Mouse (Mus musculus): ENCODE results near the gene Sec22b. TPM values are rescaled to one million over a fixed set of nuclear protein-coding genes. Genes with fewer than 3 reads are reported as not detected.

Gene Sec22b
- polyA plus RNA-seq, 1 experiment from 2014 or later, result 138 TPM

GRCm38 (mm10) chr3:97868024-97868689 lies 32.8 kb upstream of the Sec22b start:
- DNase-seq (ENCODE audit: low spot score) (peak; percentile 60), ATAC-seq (ENCODE audit: insufficient read depth, low FRiP score, low TSS enrichment) (peak; percentile 79)
- peak overlapping the region; percentile 81 for H3K4me2 ChIP-seq (ENCODE audit: low read depth)
- H3K4me3 ChIP-seq (ENCODE audit: low read depth, low read length), result peak overlapping the region; percentile 40
- H3K36me3 ChIP-seq (ENCODE audit: control insufficient read depth, insufficient read depth, low read length), result no peaks in the 10 kb centered on the region
- H3K9ac ChIP-seq (ENCODE audit: low read length), result peak overlapping the region; percentile 45
- H3K9me3 ChIP-seq (ENCODE audit: control insufficient read depth, low read length), result no peaks in the 10 kb centered on the region
- H3K27ac ChIP-seq (ENCODE audit: low read depth, low read length), result no peak overlapping the region
- H3K27me3 ChIP-seq (ENCODE audit: control insufficient read depth, insufficient read depth, low read length), result peaks cover 8% of the 10 kb centered on the region
- 4% methylated on average over 42 of the region's 42 CpGs for WGBS
- H3K4me1 ChIP-seq (ENCODE audit: control insufficient read depth, insufficient read depth, low read length), result peaks cover 5% of the 10 kb centered on the region; the same call in 1 of the 2 replicates

GRCm38 (mm10) chr3:97868733-97869132 lies 32.3 kb upstream of the Sec22b start:
- no peak overlapping the region for H3K4me3 ChIP-seq (ENCODE audit: low read depth, low read length)
- peaks cover 5% of the 10 kb centered on the region; the same call in 1 of the 2 replicates for H3K4me1 ChIP-seq (ENCODE audit: control insufficient read depth, insufficient read depth, low read length)
- H3K27me3 ChIP-seq (ENCODE audit: control insufficient read depth, insufficient read depth, low read length), result peaks cover 8% of the 10 kb centered on the region
- H3K27ac ChIP-seq (ENCODE audit: low read depth, low read length), result no peak overlapping the region
- no peaks in the 10 kb centered on the region for H3K36me3 ChIP-seq (ENCODE audit: control insufficient read depth, insufficient read depth, low read length)
- H3K9me3 ChIP-seq (ENCODE audit: control insufficient read depth, low read length), result no peaks in the 10 kb centered on the region
- H3K9ac ChIP-seq (ENCODE audit: low read length), result no peak overlapping the region
- ATAC-seq (ENCODE audit: insufficient read depth, low FRiP score, low TSS enrichment), result no peak
- no peak overlapping the region for H3K4me2 ChIP-seq (ENCODE audit: low read depth)
- no peak for DNase-seq (ENCODE audit: low spot score)
- WGBS, result 44% methylated on average over 5 of the region's 5 CpGs

- Histone ChIP-seq H3K9ac (ENCODE audit: low read length) (no peak overlapping the region), H3K4me1 (ENCODE audit: control insufficient read depth, insufficient read depth, low read length) (peaks cover 5% of the 10 kb centered on the region; the same call in 1 of the 2 replicates), H3K4me3 (ENCODE audit: low read depth, low read length) (no peak overlapping the region), H3K36me3 (ENCODE audit: control insufficient read depth, insufficient read depth, low read length) (no peaks in the 10 kb centered on the region), H3K27ac (ENCODE audit: low read depth, low read length) (no peak overlapping the region), H3K4me2 (ENCODE audit: low read depth) (no peak overlapping the region), H3K27me3 (ENCODE audit: control insufficient read depth, insufficient read depth, low read length) (peaks cover 8% of the 10 kb centered on the region), H3K9me3 (ENCODE audit: control insufficient read depth, low read length) (no peaks in the 10 kb centered on the region)
- ATAC-seq (ENCODE audit: insufficient read depth, low FRiP score, low TSS enrichment) (no peak), DNase-seq (ENCODE audit: low spot score) (no peak)
- 85% methylated on average over 4 of the region's 4 CpGs for WGBS
These were observed 31.3 kb upstream of the Sec22b start for GRCm38 (mm10) chr3:97869730-97870129.

DNA sequence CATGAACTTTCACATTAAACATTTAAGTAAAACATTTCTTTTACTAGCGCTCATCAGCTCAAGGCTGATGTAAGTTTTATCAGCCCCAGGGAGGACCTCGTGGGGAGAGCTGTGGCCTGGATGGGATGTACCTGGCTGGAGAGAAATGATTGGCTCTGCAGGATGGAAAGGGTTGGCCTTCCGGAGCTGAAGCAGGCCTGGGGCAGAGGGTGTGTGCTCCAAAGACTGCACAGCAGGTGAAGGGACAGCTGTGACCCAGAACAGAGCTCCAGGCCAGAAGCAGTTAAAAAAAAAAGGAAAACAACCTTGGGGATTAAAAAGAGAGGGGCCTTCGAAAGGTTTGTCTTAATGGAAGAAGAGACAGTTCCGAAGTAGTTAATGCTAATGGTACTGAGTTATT lies 26.2 kb upstream of the Sec22b start:
- H3K4me3 ChIP-seq (ENCODE audit: low read depth, low read length), result no peak overlapping the region
- H3K9ac ChIP-seq (ENCODE audit: low read length), result no peak overlapping the region
- no peak overlapping the region for H3K27ac ChIP-seq (ENCODE audit: low read depth, low read length)
- H3K4me2 ChIP-seq (ENCODE audit: low read depth), result no peak overlapping the region
- DNase-seq (ENCODE audit: low spot score) (no peak), ATAC-seq (ENCODE audit: insufficient read depth, low FRiP score, low TSS enrichment) (no peak)
- H3K27me3 ChIP-seq (ENCODE audit: control insufficient read depth, insufficient read depth, low read length), result no peaks in the 10 kb centered on the region
- WGBS, result 29% methylated on average over 5 of the region's 5 CpGs
- no peaks in the 10 kb centered on the region for H3K36me3 ChIP-seq (ENCODE audit: control insufficient read depth, insufficient read depth, low read length)
- H3K4me1 ChIP-seq (ENCODE audit: control insufficient read depth, insufficient read depth, low read length), result peaks cover 4% of the 10 kb centered on the region; the same call in 1 of the 2 replicates
- no peaks in the 10 kb centered on the region for H3K9me3 ChIP-seq (ENCODE audit: control insufficient read depth, low read length)

GRCm38 (mm10) chr3:97876259-97876658 lies 24.7 kb upstream of the Sec22b start:
- no peak overlapping the region for H3K9ac ChIP-seq (ENCODE audit: low read length)
- H3K36me3 ChIP-seq (ENCODE audit: control insufficient read depth, insufficient read depth, low read length), result no peaks in the 10 kb centered on the region
- H3K27me3 ChIP-seq (ENCODE audit: control insufficient read depth, insufficient read depth, low read length), result no peaks in the 10 kb centered on the region
- ATAC-seq (ENCODE audit: insufficient read depth, low FRiP score, low TSS enrichment) (no peak), DNase-seq (ENCODE audit: low spot score) (peak; percentile 30)
- H3K4me2 ChIP-seq (ENCODE audit: low read depth), result no peak overlapping the region
- 12% methylated on average over 8 of the region's 8 CpGs for WGBS
- H3K9me3 ChIP-seq (ENCODE audit: control insufficient read depth, low read length), result no peaks in the 10 kb centered on the region
- peaks cover 4% of the 10 kb centered on the region; the same call in 1 of the 2 replicates for H3K4me1 ChIP-seq (ENCODE audit: control insufficient read depth, insufficient read depth, low read length)
- no peak overlapping the region for H3K4me3 ChIP-seq (ENCODE audit: low read depth, low read length)
- no peak overlapping the region for H3K27ac ChIP-seq (ENCODE audit: low read depth, low read length)

- Histone ChIP-seq H3K27me3 (ENCODE audit: control insufficient read depth, insufficient read depth, low read length) (no peaks in the 10 kb centered on the region), H3K4me2 (ENCODE audit: low read depth) (no peak overlapping the region), H3K9ac (ENCODE audit: low read length) (no peak overlapping the region), H3K4me3 (ENCODE audit: low read depth, low read length) (no peak overlapping the region), H3K36me3 (ENCODE audit: control insufficient read depth, insufficient read depth, low read length) (no peaks in the 10 kb centered on the region), H3K4me1 (ENCODE audit: control insufficient read depth, insufficient read depth, low read length) (peaks cover 4% of the 10 kb centered on the region; the same call in 1 of the 2 replicates), H3K9me3 (ENCODE audit: control insufficient read depth, low read length) (no peaks in the 10 kb centered on the region), H3K27ac (ENCODE audit: low read depth, low read length) (no peak overlapping the region)
- WGBS, result 23% methylated on average over 5 of the region's 5 CpGs
- DNase-seq (ENCODE audit: low spot score), result peak; percentile 78
- no peak for ATAC-seq (ENCODE audit: insufficient read depth, low FRiP score, low TSS enrichment)
These were observed 21.8 kb upstream of the Sec22b start for GRCm38 (mm10) chr3:97879222-97879621.

DNA sequence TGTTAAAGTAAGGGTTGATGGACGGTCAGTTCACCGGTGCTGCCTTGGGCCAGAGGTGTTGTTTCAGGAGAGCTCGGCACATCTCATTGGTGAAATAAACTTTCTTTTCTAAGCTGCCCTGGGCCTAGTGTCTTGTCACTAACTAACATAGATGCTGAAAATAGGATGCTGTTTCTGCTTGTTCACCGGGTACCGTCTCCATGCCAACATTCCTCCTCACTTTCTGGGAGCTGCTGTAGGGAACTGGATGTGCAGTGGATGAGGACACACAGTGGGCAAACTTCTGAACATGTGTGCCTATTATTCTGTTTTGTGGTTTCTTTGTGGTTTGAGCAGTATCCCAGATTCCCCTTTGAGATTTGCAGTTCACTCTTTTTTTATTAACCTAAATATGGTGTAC lies 19.4 kb upstream of the Sec22b start:
- WGBS, result 95% methylated on average over 5 of the region's 5 CpGs
- H3K9me3 ChIP-seq (ENCODE audit: control insufficient read depth, low read length), result no peaks in the 10 kb centered on the region
- no peaks in the 10 kb centered on the region for H3K27me3 ChIP-seq (ENCODE audit: control insufficient read depth, insufficient read depth, low read length)
- H3K9ac ChIP-seq (ENCODE audit: low read length), result no peak overlapping the region
- no peak overlapping the region for H3K4me2 ChIP-seq (ENCODE audit: low read depth)
- DNase-seq (ENCODE audit: low spot score), result no peak
- no peaks in the 10 kb centered on the region for H3K36me3 ChIP-seq (ENCODE audit: control insufficient read depth, insufficient read depth, low read length)
- ATAC-seq (ENCODE audit: insufficient read depth, low FRiP score, low TSS enrichment), result no peak
- H3K27ac ChIP-seq (ENCODE audit: low read depth, low read length), result no peak overlapping the region
- H3K4me1 ChIP-seq (ENCODE audit: control insufficient read depth, insufficient read depth, low read length), result peaks cover 1% of the 10 kb centered on the region; the same call in 1 of the 2 replicates
- H3K4me3 ChIP-seq (ENCODE audit: low read depth, low read length), result no peak overlapping the region

DNA sequence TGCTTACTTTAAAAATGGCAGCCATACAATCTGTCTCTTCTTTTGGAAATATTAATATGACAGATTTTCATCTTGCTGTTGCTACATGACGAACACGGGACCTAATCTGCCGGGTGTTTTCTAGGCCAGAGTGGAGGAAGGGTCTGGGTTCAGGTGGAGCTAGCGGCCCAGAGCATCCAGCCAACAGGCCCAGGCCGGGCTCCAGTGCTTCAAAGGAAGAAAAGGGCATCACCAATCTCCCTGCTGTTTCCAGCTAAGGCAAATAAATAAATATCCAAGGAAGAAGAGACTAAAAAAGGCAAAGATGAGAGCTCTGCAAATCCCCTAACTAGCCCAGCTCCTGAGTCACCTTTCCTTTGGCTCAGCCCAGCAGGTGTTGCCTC lies 13.2 kb upstream of the Sec22b start:
- Histone ChIP-seq H3K27ac (ENCODE audit: low read depth, low read length) (no peak overlapping the region), H3K36me3 (ENCODE audit: control insufficient read depth, insufficient read depth, low read length) (no peaks in the 10 kb centered on the region), H3K27me3 (ENCODE audit: control insufficient read depth, insufficient read depth, low read length) (peaks cover 16% of the 10 kb centered on the region), H3K9ac (ENCODE audit: low read length) (peak overlapping the region; percentile 72; the same call in 1 of the 2 replicates), H3K9me3 (ENCODE audit: control insufficient read depth, low read length) (no peaks in the 10 kb centered on the region), H3K4me1 (ENCODE audit: control insufficient read depth, insufficient read depth, low read length) (0 out of 2 replicates have a peak, but pooled peaks cover 2% of the 10 kb centered on the region), H3K4me3 (ENCODE audit: low read depth, low read length) (peak overlapping the region; percentile 46), H3K4me2 (ENCODE audit: low read depth) (peak overlapping the region; percentile 90)
- no peak for ATAC-seq (ENCODE audit: insufficient read depth, low FRiP score, low TSS enrichment)
- DNase-seq (ENCODE audit: low spot score), result no peak
- WGBS, result 74% methylated on average over 5 of the region's 5 CpGs

All from neural tube, embryonic 11.5 days (tissue).